Mouse (Mus musculus): ENCODE measurements around the gene Ctsd. TPM values are rescaled to one million over a fixed set of nuclear protein-coding genes. Genes with fewer than 3 reads are reported as not detected.
A peak's percentile ranks its signal among the peaks of the same experiment; 100 is the strongest.

The Ctsd gene
- polyA plus RNA-seq, 1 experiment from 2014 or later = 267 TPM

GRCm38 (mm10) chr7:142395472-142395871 is 7.6 kb upstream of the Ctsd start:
- no peaks in the 10 kb centered on the region for H3K4me1 ChIP-seq (ENCODE audit: control insufficient read depth, insufficient read depth, low read length)
- WGBS = 81% methylated on average over 4 of the region's 4 CpGs
- H3K4me3 ChIP-seq (ENCODE audit: low read depth, low read length) = no peak overlapping the region
- no peak overlapping the region for H3K4me2 ChIP-seq (replicated peaks; ENCODE audit: low read depth, low read length)
- H3K36me3 ChIP-seq (ENCODE audit: control insufficient read depth, insufficient read depth, low read length) = no peaks in the 10 kb centered on the region
- H3K27me3 ChIP-seq (ENCODE audit: control insufficient read depth, insufficient read depth, low read length) = no peaks in the 10 kb centered on the region
- no peak overlapping the region for H3K9ac ChIP-seq (replicated peaks; ENCODE audit: low read depth, low read length)
- no peak overlapping the region for H3K27ac ChIP-seq (ENCODE audit: low read length)
- no peak for ATAC-seq (ENCODE audit: insufficient number of reproducible peaks, insufficient read depth, low FRiP score, low read depth)
- H3K9me3 ChIP-seq (ENCODE audit: control insufficient read depth, low read depth, low read length) = no peaks in the 10 kb centered on the region

GRCm38 (mm10) chr7:142394261-142395190 is 6.7 kb upstream of the Ctsd start:
- H3K4me3 ChIP-seq (ENCODE audit: low read depth, low read length) = no peak overlapping the region
- H3K27ac ChIP-seq (ENCODE audit: low read length) = no peak overlapping the region
- H3K4me1 ChIP-seq (ENCODE audit: control insufficient read depth, insufficient read depth, low read length) = no peaks in the 10 kb centered on the region
- no peak overlapping the region for H3K9ac ChIP-seq (replicated peaks; ENCODE audit: low read depth, low read length)
- no peak overlapping the region for H3K4me2 ChIP-seq (replicated peaks; ENCODE audit: low read depth, low read length)
- no peaks in the 10 kb centered on the region for H3K27me3 ChIP-seq (ENCODE audit: control insufficient read depth, insufficient read depth, low read length)
- WGBS = 70% methylated on average over 6 of the region's 6 CpGs
- no peaks in the 10 kb centered on the region for H3K36me3 ChIP-seq (ENCODE audit: control insufficient read depth, insufficient read depth, low read length)
- ATAC-seq (ENCODE audit: insufficient number of reproducible peaks, insufficient read depth, low FRiP score, low read depth) = no peak
- H3K9me3 ChIP-seq (ENCODE audit: control insufficient read depth, low read depth, low read length) = no peaks in the 10 kb centered on the region

- Histone ChIP-seq H3K27ac (ENCODE audit: low read length) (no peak overlapping the region), H3K36me3 (ENCODE audit: control insufficient read depth, insufficient read depth, low read length) (no peaks in the 10 kb centered on the region), H3K9me3 (ENCODE audit: control insufficient read depth, low read depth, low read length) (no peaks in the 10 kb centered on the region), H3K9ac (replicated peaks; ENCODE audit: low read depth, low read length) (no peak overlapping the region), H3K4me1 (ENCODE audit: control insufficient read depth, insufficient read depth, low read length) (no peaks in the 10 kb centered on the region), H3K4me3 (ENCODE audit: low read depth, low read length) (no peak overlapping the region), H3K27me3 (ENCODE audit: control insufficient read depth, insufficient read depth, low read length) (no peaks in the 10 kb centered on the region), H3K4me2 (replicated peaks; ENCODE audit: low read depth, low read length) (no peak overlapping the region)
- ATAC-seq (ENCODE audit: insufficient number of reproducible peaks, insufficient read depth, low FRiP score, low read depth) = peak; percentile 68; the same call in 1 of the 2 replicates
- 19% methylated on average over 4 of the region's 4 CpGs for WGBS
Measured at GRCm38 (mm10) chr7:142393191-142393590, 5.4 kb upstream of the Ctsd start.

GRCm38 (mm10) chr7:142391609-142392008 is 3.8 kb upstream of the Ctsd start:
- Histone ChIP-seq H3K9me3 (ENCODE audit: control insufficient read depth, low read depth, low read length) (no peaks in the 10 kb centered on the region), H3K4me1 (ENCODE audit: control insufficient read depth, insufficient read depth, low read length) (peaks cover 6% of the 10 kb centered on the region), H3K9ac (replicated peaks; ENCODE audit: low read depth, low read length) (no peak overlapping the region), H3K27me3 (ENCODE audit: control insufficient read depth, insufficient read depth, low read length) (no peaks in the 10 kb centered on the region), H3K27ac (ENCODE audit: low read length) (no peak overlapping the region), H3K4me2 (replicated peaks; ENCODE audit: low read depth, low read length) (no peak overlapping the region), H3K36me3 (ENCODE audit: control insufficient read depth, insufficient read depth, low read length) (no peaks in the 10 kb centered on the region), H3K4me3 (ENCODE audit: low read depth, low read length) (no peak overlapping the region)
- 77% methylated on average over 4 of the region's 4 CpGs for WGBS
- ATAC-seq (ENCODE audit: insufficient number of reproducible peaks, insufficient read depth, low FRiP score, low read depth) = no peak

- 70% methylated on average over 3 of the region's 3 CpGs for WGBS
- Histone ChIP-seq H3K27me3 (ENCODE audit: control insufficient read depth, insufficient read depth, low read length) (no peaks in the 10 kb centered on the region), H3K4me1 (ENCODE audit: control insufficient read depth, insufficient read depth, low read length) (peaks cover 11% of the 10 kb centered on the region), H3K4me3 (ENCODE audit: low read depth, low read length) (no peak overlapping the region), H3K4me2 (replicated peaks; ENCODE audit: low read depth, low read length) (no peak overlapping the region), H3K9me3 (ENCODE audit: control insufficient read depth, low read depth, low read length) (no peaks in the 10 kb centered on the region), H3K27ac (ENCODE audit: low read length) (no peak overlapping the region), H3K36me3 (ENCODE audit: control insufficient read depth, insufficient read depth, low read length) (no peaks in the 10 kb centered on the region), H3K9ac (replicated peaks; ENCODE audit: low read depth, low read length) (no peak overlapping the region)
- ATAC-seq (ENCODE audit: insufficient number of reproducible peaks, insufficient read depth, low FRiP score, low read depth) = no peak
Measured at GRCm38 (mm10) chr7:142391108-142391507, 3.3 kb upstream of the Ctsd start.

- Histone ChIP-seq H3K9ac (replicated peaks; ENCODE audit: low read depth, low read length) (no peak overlapping the region), H3K27ac (ENCODE audit: low read length) (no peak overlapping the region), H3K4me3 (ENCODE audit: low read depth, low read length) (no peak overlapping the region), H3K36me3 (ENCODE audit: control insufficient read depth, insufficient read depth, low read length) (peaks cover 4% of the 10 kb centered on the region; the same call in 1 of the 2 replicates), H3K9me3 (ENCODE audit: control insufficient read depth, low read depth, low read length) (no peaks in the 10 kb centered on the region), H3K4me1 (ENCODE audit: control insufficient read depth, insufficient read depth, low read length) (peaks cover 15% of the 10 kb centered on the region), H3K27me3 (ENCODE audit: control insufficient read depth, insufficient read depth, low read length) (no peaks in the 10 kb centered on the region), H3K4me2 (replicated peaks; ENCODE audit: low read depth, low read length) (no peak overlapping the region)
- ATAC-seq (ENCODE audit: insufficient number of reproducible peaks, insufficient read depth, low FRiP score, low read depth) = no peak
- WGBS = 89% methylated on average over 3 of the region's 3 CpGs
Measured at GRCm38 (mm10) chr7:142389961-142390650, 2.3 kb upstream of the Ctsd start.

GRCm38 (mm10) chr7:142388740-142389139 is 902 bp upstream of the Ctsd start:
- Histone ChIP-seq H3K9ac (replicated peaks; ENCODE audit: low read depth, low read length) (no peak overlapping the region), H3K4me2 (replicated peaks; ENCODE audit: low read depth, low read length) (no peak overlapping the region), H3K9me3 (ENCODE audit: control insufficient read depth, low read depth, low read length) (no peaks in the 10 kb centered on the region), H3K27me3 (ENCODE audit: control insufficient read depth, insufficient read depth, low read length) (no peaks in the 10 kb centered on the region), H3K27ac (ENCODE audit: low read length) (no peak overlapping the region), H3K4me3 (ENCODE audit: low read depth, low read length) (no peak overlapping the region), H3K36me3 (ENCODE audit: control insufficient read depth, insufficient read depth, low read length) (peaks cover 17% of the 10 kb centered on the region), H3K4me1 (ENCODE audit: control insufficient read depth, insufficient read depth, low read length) (peaks cover 15% of the 10 kb centered on the region)
- no peak for ATAC-seq (ENCODE audit: insufficient number of reproducible peaks, insufficient read depth, low FRiP score, low read depth)
- 97% methylated on average over 2 of the region's 2 CpGs for WGBS

GRCm38 (mm10) chr7:142388198-142388597 is 360 bp upstream of the Ctsd start:
- peaks cover 15% of the 10 kb centered on the region for H3K4me1 ChIP-seq (ENCODE audit: control insufficient read depth, insufficient read depth, low read length)
- peak overlapping the region; percentile 64 for H3K4me3 ChIP-seq (ENCODE audit: low read depth, low read length)
- peak; percentile 2; the same call in 1 of the 2 replicates for ATAC-seq (ENCODE audit: insufficient number of reproducible peaks, insufficient read depth, low FRiP score, low read depth)
- no peaks in the 10 kb centered on the region for H3K9me3 ChIP-seq (ENCODE audit: control insufficient read depth, low read depth, low read length)
- WGBS = 94% methylated on average over 1 of the region's 1 CpGs
- H3K4me2 ChIP-seq (replicated peaks; ENCODE audit: low read depth, low read length) = peak overlapping the region; percentile 85
- no peaks in the 10 kb centered on the region for H3K27me3 ChIP-seq (ENCODE audit: control insufficient read depth, insufficient read depth, low read length)
- peak overlapping the region; percentile 76 for H3K27ac ChIP-seq (ENCODE audit: low read length)
- no peak overlapping the region for H3K9ac ChIP-seq (replicated peaks; ENCODE audit: low read depth, low read length)
- H3K36me3 ChIP-seq (ENCODE audit: control insufficient read depth, insufficient read depth, low read length) = peaks cover 21% of the 10 kb centered on the region
